ENCODE assay signal across 1 mouse cellular context in the genomic region with DNA sequence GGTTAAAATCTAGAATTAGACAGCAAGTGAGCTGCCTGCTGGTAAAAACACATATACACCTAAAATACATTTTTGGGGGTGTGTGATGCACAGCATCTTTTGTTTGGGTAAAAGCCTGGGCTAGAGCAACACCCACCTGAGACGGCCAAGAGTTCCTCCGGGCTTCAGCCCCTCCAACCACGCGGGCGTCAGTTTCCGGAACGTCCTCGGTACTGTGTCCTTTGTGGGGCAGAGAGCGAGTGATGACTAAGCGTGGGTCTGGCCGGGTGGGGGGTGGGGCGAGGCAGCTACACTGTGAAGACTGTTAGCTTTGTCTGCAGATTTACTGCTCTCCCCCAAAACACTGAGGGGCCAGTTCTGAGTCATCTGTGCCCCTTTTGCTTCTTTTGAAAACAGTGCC.
TF ChIP-seq lines count a peak whose summit lies in the region.

No protein-coding gene starts in this region.

TF ChIP-seq in CH12.LX, 34 proteins besides CTCF, POLR2A, EP300 and RAD21 (continued from another document):
- TF ChIP-seq IRF4 (IDR thresholded peaks at IDR 0.05; ENCODE audit: low read depth, low read length) (no peak; the same call in none of the 2 replicates), CHD1 (IDR thresholded peaks at IDR 0.05; ENCODE audit: low read depth, low read length) (no peak), BHLHE40 (IDR thresholded peaks at IDR 0.05; ENCODE audit: low read depth, low read length) (0 out of 2 replicates have a peak, but pooled peaks have one; percentile 58), HCFC1 (IDR thresholded peaks at IDR 0.05; ENCODE audit: low read depth, low read length) (no peak; the same call in 1 of the 2 replicates), MYC (IDR thresholded peaks at IDR 0.05; ENCODE audit: low read depth, low read length) (peak; percentile 69; the same call in 1 of the 2 replicates), TBP (conservative IDR thresholded peaks at IDR 0.05; ENCODE audit: low read depth, low read length) (no peak), UBTF (IDR thresholded peaks at IDR 0.05; ENCODE audit: low read depth, low read length) (no peak), ELF1 (IDR thresholded peaks at IDR 0.05; ENCODE audit: low read depth, low read length) (peak; percentile 39; the same call in 1 of the 2 replicates), POLR2AphosphoS2 (IDR thresholded peaks at IDR 0.05; ENCODE audit: low read depth, low read length) (no peak), ETS1 (conservative IDR thresholded peaks at IDR 0.05; ENCODE audit: low read depth, low read length) (peak; percentile 55), E2F4 (IDR thresholded peaks at IDR 0.05; ENCODE audit: insufficient replicate concordance, low read depth, low read length) (no peak), USF2 (conservative IDR thresholded peaks at IDR 0.05; ENCODE audit: low read depth, low read length) (no peak), RCOR1 (conservative IDR thresholded peaks at IDR 0.05; ENCODE audit: low read depth, low read length) (no peak; the same call in 1 of the 2 replicates), NRF1 (IDR thresholded peaks at IDR 0.05; ENCODE audit: low read depth, low read length) (no peak), ZNF384 (IDR thresholded peaks at IDR 0.05; ENCODE audit: low read depth, low read length) (no peak), GABPA (IDR thresholded peaks at IDR 0.05; ENCODE audit: insufficient replicate concordance, low read depth, low read length) (no peak), CHD2 (IDR thresholded peaks at IDR 0.05; ENCODE audit: low read length) (peak; percentile 89), ZMIZ1 (IDR thresholded peaks at IDR 0.05; ENCODE audit: low read depth, low read length) (peak; percentile 47; the same call in 1 of the 2 replicates), MXI1 (IDR thresholded peaks at IDR 0.05; ENCODE audit: low read depth, low read length) (peak; percentile 78), JUND (conservative IDR thresholded peaks at IDR 0.05; ENCODE audit: low read depth, low read length) (peak; percentile 52; the same call in 1 of the 2 replicates), SMC3 (IDR thresholded peaks at IDR 0.05; ENCODE audit: low read depth, low read length) (0 out of 2 replicates have a peak, but pooled peaks have one; percentile 4), TCF12 (IDR thresholded peaks at IDR 0.05; ENCODE audit: low read depth, low read length) (peak; percentile 50; the same call in 1 of the 2 replicates), MAX (IDR thresholded peaks at IDR 0.05; ENCODE audit: low read length) (peak; percentile 78), SIN3A (IDR thresholded peaks at IDR 0.05; ENCODE audit: low read length) (peak; percentile 75), MAFK (IDR thresholded peaks at IDR 0.05; ENCODE audit: insufficient replicate concordance, low read length) (peak; percentile 66; the same call in 1 of the 2 replicates), MEF2A (IDR thresholded peaks at IDR 0.05; ENCODE audit: borderline replicate concordance, low read depth, low read length) (no peak; the same call in 1 of the 2 replicates), PAX5 (IDR thresholded peaks at IDR 0.05; ENCODE audit: low read length) (no peak), ZC3H11A (IDR thresholded peaks at IDR 0.05; ENCODE audit: low read depth, low read length) (no peak), JUN (IDR thresholded peaks at IDR 0.05; ENCODE audit: insufficient read depth, low read depth, low read length) (no peak)
